Mouse (Mus musculus) heart, adult 9 months (tissue): ENCODE measurements at regions not wholly inside any gene's neighbourhood (a gene's known extent, or its start where the extent isn't known, plus 50 kb on each side); places are given as distances from the start of the nearest gene placed in this dataset.

Experiments used
- DNase-seq, 2 experiments: peaks; one replicate each; pipeline ENCODE4 v3.0.0; 2022; ENCODE audit warnings: low spot score in 2 of 2

- no peak for DNase-seq
Observed at GRCm38 (mm10) chrX:105346420-105346819, 153.2 kb upstream of the Cypt2 start.

DNA sequence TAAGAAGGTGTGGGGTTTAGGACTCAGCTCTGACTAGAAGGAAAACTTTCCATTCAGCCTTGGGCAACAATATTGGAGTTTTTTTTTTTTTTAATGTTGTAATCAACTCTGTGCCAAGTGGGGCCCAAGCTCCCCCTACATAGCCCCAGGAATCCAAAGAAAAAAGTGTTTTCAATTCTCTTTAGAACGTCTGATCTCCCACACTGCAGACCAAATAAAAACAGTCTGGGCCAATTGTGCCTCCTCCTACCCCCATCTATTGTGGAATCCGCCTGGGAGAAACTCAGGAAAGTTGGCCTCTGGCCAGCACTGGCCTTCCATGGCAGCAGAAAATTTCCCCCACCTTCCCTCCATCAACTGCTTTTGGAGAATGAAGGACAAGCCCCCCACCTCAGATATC, 133.3 kb upstream of the Cypt2 start:
- DNase-seq, result no peak

GRCm38 (mm10) chrX:105367979-105368378, 131.6 kb upstream of the Cypt2 start:
- no peak for DNase-seq

DNA sequence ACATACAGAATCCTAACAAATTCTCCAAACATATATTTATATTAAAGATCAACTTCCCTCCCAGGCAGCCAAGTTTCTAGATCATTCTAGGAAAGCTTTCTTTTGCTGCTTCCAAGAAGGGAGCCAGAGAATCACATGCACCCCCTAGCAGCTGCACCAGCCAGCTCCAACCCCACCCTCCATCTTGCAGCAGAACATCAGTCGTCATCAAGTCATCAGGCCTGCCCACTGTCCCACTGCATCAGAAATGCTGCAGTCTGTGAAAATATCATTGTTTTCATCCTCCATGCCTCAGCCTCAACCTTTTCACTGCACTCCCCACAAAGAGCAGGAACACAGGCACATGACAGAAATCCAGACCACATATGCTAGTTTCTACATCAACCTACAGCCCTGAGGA, 109.1 kb upstream of the Cypt2 start:
- DNase-seq, result no peak

DNA sequence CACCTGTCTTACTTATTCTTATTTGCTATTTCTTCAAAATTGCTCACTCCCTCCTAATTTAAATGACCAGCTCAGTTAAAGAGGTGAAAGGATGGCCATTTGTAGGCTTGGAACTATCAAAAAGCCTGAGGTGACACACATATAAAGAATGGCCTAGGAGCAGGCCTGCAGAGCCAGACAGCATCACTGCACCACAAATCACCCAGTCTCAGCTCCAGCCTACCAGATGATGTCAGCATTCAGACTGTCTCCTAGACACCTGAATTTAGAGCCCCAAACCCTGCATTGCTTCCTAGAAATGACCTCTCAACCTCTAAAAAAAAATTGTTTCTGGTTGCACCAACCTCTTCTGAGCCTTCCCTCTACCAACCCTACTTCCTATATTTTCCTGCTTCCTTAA, 108.5 kb upstream of the Cypt2 start:
- no peak for DNase-seq

- DNase-seq, result no peak
Observed at GRCm38 (mm10) chrX:105391680-105392462, 107.7 kb upstream of the Cypt2 start.

DNA sequence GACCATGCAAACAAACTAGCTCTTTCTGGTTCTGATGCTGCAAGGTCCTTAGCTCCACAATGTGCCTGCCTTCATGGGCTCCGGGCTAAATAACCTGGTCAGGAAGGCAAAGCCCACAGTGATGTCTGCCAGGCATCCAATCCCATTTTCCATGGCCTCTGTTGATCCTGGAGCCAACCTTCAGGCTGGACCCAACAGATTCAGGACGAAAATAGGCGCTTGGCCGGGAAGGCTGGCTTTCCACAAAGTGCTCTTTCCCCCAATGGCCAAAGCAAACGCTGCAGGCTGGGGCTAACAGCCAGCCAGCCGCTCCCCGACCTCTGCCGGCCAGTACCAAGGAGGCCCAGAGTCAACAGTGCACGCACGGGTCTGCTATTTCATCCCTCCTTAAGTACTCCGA, 106.3 kb upstream of the Cypt2 start:
- no peak for DNase-seq

DNA sequence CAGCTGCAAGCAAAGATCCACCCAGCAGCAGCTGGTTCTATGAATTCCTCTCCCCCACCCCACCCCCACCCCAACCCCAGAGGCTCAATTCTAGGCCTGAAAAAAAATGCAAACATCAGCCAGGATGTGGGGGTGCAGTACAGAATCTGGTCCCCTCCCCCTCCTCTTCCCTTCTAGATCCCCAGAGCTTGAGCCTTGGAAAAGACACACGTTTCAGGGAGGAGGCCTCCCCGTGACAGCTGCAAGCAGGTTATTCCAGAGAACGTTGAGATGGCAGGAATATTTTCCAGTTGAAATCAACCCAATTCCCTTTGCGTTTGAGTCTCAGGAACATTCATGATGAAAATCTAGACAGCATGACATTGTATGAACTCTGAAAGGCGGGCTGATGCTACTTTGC, 86.2 kb upstream of the Cypt2 start:
- peak; percentile 10 to 19 for DNase-seq

DNA sequence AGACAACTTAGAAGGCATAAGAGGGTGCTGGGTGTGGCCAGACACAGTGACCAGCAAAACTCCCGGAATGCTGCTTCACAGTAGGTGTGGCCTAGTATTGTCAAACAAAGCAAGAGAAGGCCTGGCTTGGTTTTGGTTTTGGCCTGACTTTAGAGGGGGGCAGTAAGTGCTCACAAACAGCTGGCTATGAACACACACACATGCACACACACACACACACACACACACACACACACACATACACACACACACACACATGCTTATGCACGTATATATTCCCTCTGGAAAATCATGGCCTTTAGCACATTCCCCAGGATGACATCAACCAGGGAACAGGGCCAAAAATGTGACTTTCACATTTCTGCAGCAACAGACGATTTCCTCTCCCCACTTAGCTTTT, 78.6 kb upstream of the Cypt2 start:
- peak in 1 of 2 experiments; percentile 23 for DNase-seq
